Mouse (Mus musculus): ENCODE measurements around the gene Tppp. TPM values are rescaled to one million over a fixed set of nuclear protein-coding genes. Genes with fewer than 3 reads are reported as not detected.

Tppp gene
- polyA plus RNA-seq (2015; fragmentation: Illumina TruSeq; extraction: RNeasy Lipid Tissue Mini Kit (QIAGEN cat#74804); ENCODE audit: insufficient read depth, low read depth, low replicate concordance), result 4.9 TPM

GRCm38 (mm10) chr13:74008948-74009718 lies at the start of gene Tppp:
Gene Tppp, plus strand, starts transcription at chr13:74009407.

GRCm38 (mm10) chr13:73963551-73963950 lies 45.7 kb upstream of the Tppp start, which contains the start of gene Zdhhc11:
Gene Zdhhc11, plus strand, starts transcription at chr13:73963851.

GRCm38 (mm10) chr13:74061613-74062377 lies 52.6 kb downstream of the Tppp start, which contains the start of gene Cep72:
Gene Cep72, minus strand, starts transcription at chr13:74062299.

Other genes with a start within 250 kb of the Tppp start
- 0.98 TPM for gene Nkd2, start 161.8 kb upstream of the Tppp start, polyA plus RNA-seq (2015; fragmentation: Illumina TruSeq; extraction: RNeasy Lipid Tissue Mini Kit (QIAGEN cat#74804); ENCODE audit: insufficient read depth, low read depth, low replicate concordance)
- gene Trip13, start 71.6 kb upstream of the Tppp start, polyA plus RNA-seq (2015; fragmentation: Illumina TruSeq; extraction: RNeasy Lipid Tissue Mini Kit (QIAGEN cat#74804); ENCODE audit: insufficient read depth, low read depth, low replicate concordance), result not detected
- gene Brd9, start 71.6 kb upstream of the Tppp start, polyA plus RNA-seq (2015; fragmentation: Illumina TruSeq; extraction: RNeasy Lipid Tissue Mini Kit (QIAGEN cat#74804); ENCODE audit: insufficient read depth, low read depth, low replicate concordance), result 14.1 TPM
- gene Zdhhc11, start 45.6 kb upstream of the Tppp start, polyA plus RNA-seq (2015; fragmentation: Illumina TruSeq; extraction: RNeasy Lipid Tissue Mini Kit (QIAGEN cat#74804); ENCODE audit: insufficient read depth, low read depth, low replicate concordance), result not detected
- 1.0 TPM for gene Cep72, start 52.9 kb downstream of the Tppp start, polyA plus RNA-seq (2015; fragmentation: Illumina TruSeq; extraction: RNeasy Lipid Tissue Mini Kit (QIAGEN cat#74804); ENCODE audit: insufficient read depth, low read depth, low replicate concordance)
- gene Slc9a3, start 112.0 kb downstream of the Tppp start, polyA plus RNA-seq (2015; fragmentation: Illumina TruSeq; extraction: RNeasy Lipid Tissue Mini Kit (QIAGEN cat#74804); ENCODE audit: insufficient read depth, low read depth, low replicate concordance), result not detected
- gene Exoc3, start 199.3 kb downstream of the Tppp start, polyA plus RNA-seq (2015; fragmentation: Illumina TruSeq; extraction: RNeasy Lipid Tissue Mini Kit (QIAGEN cat#74804); ENCODE audit: insufficient read depth, low read depth, low replicate concordance), result 7.4 TPM